In genomic region chr17:94749466-94750135, GRCm38 (mm10) we compare ENCODE assay signal across 8 mouse cellular contexts. TPM values are rescaled to one million over a fixed set of nuclear protein-coding genes. Genes with fewer than 3 reads are reported as not detected.
A peak's percentile ranks its signal among the peaks of the same experiment; 100 is the strongest.
DNase-seq lines count a peak whose midpoint lies in the region; ATAC-seq lines count a peak whose summit lies in the region.

Gene Mettl4 (minus strand): TSS chr17:94750019.

- no peaks in the 10 kb centered on the region for H3K27me3 ChIP-seq in heart, embryonic 10.5 days (ENCODE audit: insufficient read depth, poor library complexity, severe bottlenecking)
- H3K27me3 ChIP-seq in kidney, embryonic 15.5 days = no peaks in the 10 kb centered on the region

- peak within 1 kb of the TSS; percentile 72 for H3K4me3 ChIP-seq in heart, embryonic 10.5 days
- peak within 1 kb of the TSS; percentile 74 for H3K4me3 ChIP-seq in kidney, embryonic 15.5 days (replicated peaks)

- H3K4me1 ChIP-seq in heart, embryonic 10.5 days = peaks cover 7% of the 10 kb centered on the region
- peaks cover 19% of the 10 kb centered on the region for H3K4me1 ChIP-seq in kidney, embryonic 15.5 days

- H3K27ac ChIP-seq in heart, embryonic 10.5 days = peak within 1 kb of the TSS; percentile 95
- H3K27ac ChIP-seq in kidney, embryonic 15.5 days = peak within 1 kb of the TSS; percentile 98

- peak; percentile 96 for ATAC-seq in erythroblast, adult 5-6 weeks (replicated peaks; ENCODE audit: low FRiP score, poor library complexity, severe bottlenecking)
- ATAC-seq in kidney, embryonic 15.5 days (replicated peaks; ENCODE audit: low FRiP score) = peak; percentile 99
- peak; percentile 94 for ATAC-seq in monocyte, adult 5-6 weeks (replicated peaks; ENCODE audit: insufficient number of reproducible peaks, low FRiP score, low TSS enrichment, poor library complexity, severe bottlenecking)

- peak within 1 kb of the TSS; percentile 72 for H3K4me2 ChIP-seq in kidney, embryonic 15.5 days

- H3K9ac ChIP-seq in kidney, embryonic 15.5 days = peak within 1 kb of the TSS; percentile 71

- peak; percentile 89 to 90 for DNase-seq in B cell, adult 2 months
- DNase-seq in brain, adult 2 months (ENCODE audit: low read depth, low spot score) = peak; percentile 99
- DNase-seq in heart, embryonic 10.5 days (ENCODE audit: low spot score) = peak; percentile 98
- DNase-seq in liver = peak; percentile 94
- DNase-seq in spleen, postnatal 4 days (ENCODE audit: low spot score in 2 of 2) = peak; percentile 89 to 95

- H3K9me3 ChIP-seq in heart, embryonic 10.5 days = no peaks in the 10 kb centered on the region
- H3K9me3 ChIP-seq in kidney, embryonic 15.5 days (replicated peaks) = no peaks in the 10 kb centered on the region

- H3K36me3 ChIP-seq in heart, embryonic 10.5 days = no peaks in the 10 kb centered on the region
- H3K36me3 ChIP-seq in kidney, embryonic 15.5 days = no peaks in the 10 kb centered on the region

- under 1% methylated on average over 56 of the region's 56 CpGs for WGBS in heart, embryonic 10.5 days
- WGBS in kidney, embryonic 15.5 days = under 1% methylated on average over 56 of the region's 56 CpGs

RNA-seq across cellular contexts. Expression of gene Mettl4, which starts in this region (rescaled TPM):
- 7.7 and 8.3 TPM in 2 replicates for total RNA-seq in erythroblast, adult 5-6 weeks (2015; ENCODE audit: low replicate concordance)
- total RNA-seq in erythroblast, adult 5-6 weeks (2017; ENCODE audit: low replicate concordance) = 4.5 and 4.9 TPM in 2 replicates
- polyA plus RNA-seq in heart, embryonic 10.5 days (2016; fragmentation: Nextera tagmentation; extraction: Ambion mirVana) = 18.1 and 18.8 TPM in 2 replicates
- polyA plus RNA-seq in kidney, embryonic 15.5 days (2015; fragmentation: Nextera tagmentation; extraction: Ambion mirVana) = 20.5 and 21.7 TPM in 2 replicates
- total RNA-seq in monocyte, adult 5-6 weeks (2017) = 9.0 to 22.4 TPM (median 11.7 TPM) in 3 replicates

Comparison
In these comparisons a context has a peak if more than half of its experiments do, and no peak if none do; other contexts are left out.
1. Peak in every context shown above with its lines: DNase-seq, ATAC-seq, H3K4me3 ChIP-seq and H3K27ac ChIP-seq.